Mouse (Mus musculus): ENCODE results near the gene Polr3c.
"Not testable (repeated sequence)": the region's sequence is repeated elsewhere in the genome, so short reads cannot be mapped to it uniquely, and the experiment has no call there.

Gene Polr3c

DNA sequence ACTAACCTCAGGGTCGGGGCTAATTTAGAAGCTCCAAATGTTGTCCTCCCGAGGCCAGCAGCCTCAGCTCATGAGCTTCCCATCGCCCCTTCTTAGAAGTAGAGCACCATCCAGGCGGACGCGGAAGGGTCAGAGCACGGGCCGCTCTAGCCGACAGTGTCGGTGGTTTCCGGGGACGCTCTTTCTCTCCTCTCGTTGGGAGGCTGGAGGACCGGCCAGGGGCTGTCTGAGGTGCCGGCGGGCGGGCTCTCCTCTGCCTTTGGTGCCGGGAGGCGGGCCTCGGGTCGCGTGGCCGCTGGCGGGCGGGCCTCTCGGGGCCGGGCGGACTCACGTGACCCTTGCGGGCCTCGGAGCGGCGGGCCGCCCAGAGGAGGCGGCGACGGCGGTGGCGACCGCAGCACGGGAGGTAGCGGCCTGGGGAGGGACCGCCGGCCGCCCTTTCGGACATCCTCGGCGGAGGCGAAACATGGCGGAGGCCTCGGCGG lies at the start of gene Polr3c, which contains the start of gene Rnf115:
TSS of gene Polr3c (minus strand) at position 286 of the 485 bp plus-strand sequence.
TSS of gene Rnf115 (plus strand) at position 322 of the 485 bp plus-strand sequence.
- peak; percentile 96 to 99 for DNase-seq

DNA sequence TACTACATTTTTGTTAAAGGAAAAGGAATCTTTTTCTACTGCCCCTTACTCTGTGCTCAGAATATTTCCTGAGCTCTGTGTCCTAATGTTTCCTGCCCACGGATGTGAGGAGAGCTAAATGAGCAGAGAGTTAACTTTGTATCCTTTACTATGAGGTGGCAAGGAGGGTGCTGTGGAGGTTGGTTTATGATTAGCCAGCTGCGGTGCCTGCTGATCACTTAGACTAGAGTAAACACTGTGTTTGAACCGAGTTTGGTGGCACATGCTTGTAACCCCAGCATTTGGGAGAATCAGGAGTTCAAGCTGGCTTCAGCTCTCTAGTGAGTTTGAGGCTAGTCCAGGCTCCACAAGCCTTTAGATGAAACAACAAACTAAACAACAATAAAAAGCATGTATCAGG lies 49.7 kb upstream of the Polr3c start:
- peak; percentile 66 to 76 for DNase-seq

DNA sequence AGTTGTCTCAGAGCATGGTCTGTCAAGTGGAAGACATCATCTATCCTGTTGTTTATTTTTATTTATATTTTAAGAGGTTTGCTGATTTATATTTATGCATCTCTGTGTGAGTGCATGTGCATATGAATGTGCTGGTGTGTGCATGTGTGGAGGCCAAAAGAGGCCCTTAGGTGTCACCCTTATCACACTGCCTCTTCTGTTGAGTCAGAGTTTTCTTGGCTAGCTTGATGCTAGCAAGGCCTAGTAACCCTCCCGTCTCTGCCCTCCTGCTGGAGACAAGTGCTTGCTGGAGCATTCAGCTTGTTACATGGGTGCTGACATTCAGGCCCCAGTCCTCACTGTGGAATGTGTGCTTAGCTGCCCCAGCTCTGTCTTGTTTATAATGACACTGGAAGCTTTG lies 45.5 kb upstream of the Polr3c start:
- no peak for DNase-seq

DNA sequence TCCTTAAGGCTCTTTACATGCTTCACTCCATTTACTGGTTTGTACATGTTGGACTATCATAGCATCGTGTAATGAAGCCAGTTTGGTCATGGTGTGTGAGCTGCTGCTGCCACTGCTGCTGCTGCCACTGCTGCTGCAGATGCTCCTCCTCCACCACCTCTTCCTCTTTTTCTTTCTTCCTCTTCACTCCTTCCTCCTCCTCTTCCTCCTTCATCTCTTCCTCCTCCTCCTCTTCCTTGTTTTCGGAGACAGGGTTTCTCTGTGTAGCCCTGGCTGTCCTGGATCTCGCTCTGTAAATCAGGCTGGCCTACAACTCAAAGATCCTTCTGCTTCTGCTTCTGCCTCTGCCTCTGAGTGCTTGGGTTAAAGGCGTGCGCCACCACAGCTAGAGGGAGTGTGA lies 42.5 kb upstream of the Polr3c start:
- DNase-seq = no peak

DNA sequence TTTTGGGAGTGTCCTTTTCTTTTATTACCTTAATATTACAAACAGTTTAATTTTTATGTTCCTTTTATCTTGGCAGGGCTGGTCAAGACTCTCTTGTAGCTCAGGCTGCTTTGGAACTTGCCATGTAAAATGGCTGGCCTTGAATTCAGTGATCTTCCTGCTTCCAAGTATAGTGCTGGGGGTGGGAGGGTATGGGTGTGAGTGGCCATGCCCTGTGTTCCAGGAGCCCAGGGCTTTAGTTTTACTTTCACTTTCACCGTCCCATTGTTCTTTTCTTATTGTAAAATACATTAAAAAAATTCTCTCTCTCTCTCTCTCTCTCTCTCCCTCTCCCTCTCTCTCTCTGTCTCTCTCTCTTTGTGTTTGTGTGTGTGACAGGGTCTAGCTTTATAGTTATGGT lies 37.1 kb upstream of the Polr3c start:
- no peak for DNase-seq

DNA sequence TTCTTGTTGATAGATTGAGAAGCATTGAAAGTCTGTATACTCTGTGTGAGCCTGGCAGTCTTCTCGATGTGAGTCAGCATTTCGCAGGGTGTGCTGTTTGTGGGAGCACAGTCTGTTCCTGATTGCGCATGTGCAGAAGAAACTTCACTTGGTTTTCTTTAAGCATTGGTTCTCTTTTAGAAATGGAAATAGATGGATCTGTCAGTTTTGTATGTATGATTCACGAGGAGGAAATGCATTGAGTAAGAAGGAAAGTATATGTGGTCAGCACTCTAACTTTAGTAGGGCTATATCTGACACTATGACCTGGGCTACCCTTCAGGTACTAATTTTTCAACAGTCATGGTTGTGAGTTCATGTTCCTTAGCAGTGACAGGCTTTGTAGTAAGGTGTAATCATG lies 32.3 kb upstream of the Polr3c start:
- no peak for DNase-seq

DNA sequence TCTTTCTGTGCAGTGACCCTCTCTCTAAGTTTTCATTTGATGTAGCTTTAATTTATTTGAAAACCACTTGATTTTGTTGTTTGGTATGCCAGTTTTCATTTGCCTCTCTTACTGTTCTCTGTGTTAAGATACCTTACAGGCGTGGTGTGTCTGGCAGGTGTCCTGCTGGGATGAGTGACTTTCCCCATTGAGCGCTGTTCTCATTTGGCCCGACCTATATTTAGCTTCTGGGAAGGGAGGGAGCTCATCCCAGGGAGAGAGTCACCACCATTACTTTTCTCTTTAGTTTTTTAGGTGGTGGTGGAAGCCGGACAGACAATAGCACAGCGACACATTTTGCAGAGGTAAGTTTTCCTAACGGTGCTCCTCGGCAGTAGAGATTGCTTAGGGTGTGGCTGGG lies 30.3 kb upstream of the Polr3c start:
- DNase-seq = no peak

DNA sequence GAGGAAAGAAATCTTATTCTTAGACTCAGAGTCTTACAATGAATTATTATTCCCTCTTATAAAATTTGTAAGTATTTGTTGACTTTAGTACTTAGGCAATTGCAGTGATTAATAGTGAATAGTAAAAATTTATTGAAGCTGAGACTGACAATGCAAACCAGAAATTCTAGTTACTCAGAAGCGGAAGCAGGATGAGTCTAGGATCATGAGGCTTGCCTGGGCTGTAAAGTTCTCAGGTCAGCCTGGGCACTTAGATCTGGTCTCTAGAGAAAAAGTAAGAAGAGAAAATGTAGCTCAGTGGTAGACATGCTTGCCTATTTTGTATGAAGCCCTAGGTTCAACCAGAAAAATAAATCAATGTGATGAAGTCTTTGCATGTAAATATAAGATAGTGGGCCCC lies 28.5 kb upstream of the Polr3c start:
- no peak for DNase-seq

DNA sequence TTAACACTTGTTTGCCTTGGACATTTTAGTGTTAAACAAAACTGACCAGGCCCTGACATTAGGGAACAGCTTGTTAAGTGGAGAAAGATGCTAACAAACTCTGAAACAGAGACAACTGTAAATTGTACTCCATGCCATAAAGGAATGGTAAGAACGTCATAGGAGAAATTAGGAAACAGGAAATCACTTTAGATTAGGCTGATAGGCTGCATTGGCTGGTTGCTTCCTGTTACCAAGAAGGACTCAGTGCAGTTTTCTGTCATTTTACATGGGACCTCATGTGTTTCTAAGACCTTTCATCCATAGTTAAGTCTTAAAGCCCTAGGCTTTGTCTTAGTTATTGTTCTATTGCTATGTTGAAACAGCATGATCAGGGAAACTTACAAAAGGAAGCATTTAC lies 19.4 kb upstream of the Polr3c start:
- no peak for DNase-seq

DNA sequence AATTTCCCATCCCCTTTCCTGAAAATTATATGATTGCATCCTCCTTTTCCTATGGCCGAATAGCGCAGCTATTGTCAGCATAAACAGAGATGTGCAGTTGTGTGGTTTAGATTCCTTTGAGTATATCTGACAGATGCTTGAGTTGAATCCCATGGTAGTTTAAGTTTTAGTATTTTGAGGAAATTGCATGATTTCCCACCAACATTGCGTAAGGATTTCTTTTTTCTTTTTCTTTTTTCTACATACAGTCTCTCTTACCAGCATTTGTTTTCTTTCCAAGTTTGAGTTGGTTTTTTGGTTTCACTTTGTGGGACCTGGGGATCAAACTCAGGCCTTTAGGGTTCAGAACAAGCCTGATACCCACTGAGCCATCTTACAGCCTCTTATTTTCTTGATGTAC lies 16.9 kb upstream of the Polr3c start:
- DNase-seq = no peak

DNA sequence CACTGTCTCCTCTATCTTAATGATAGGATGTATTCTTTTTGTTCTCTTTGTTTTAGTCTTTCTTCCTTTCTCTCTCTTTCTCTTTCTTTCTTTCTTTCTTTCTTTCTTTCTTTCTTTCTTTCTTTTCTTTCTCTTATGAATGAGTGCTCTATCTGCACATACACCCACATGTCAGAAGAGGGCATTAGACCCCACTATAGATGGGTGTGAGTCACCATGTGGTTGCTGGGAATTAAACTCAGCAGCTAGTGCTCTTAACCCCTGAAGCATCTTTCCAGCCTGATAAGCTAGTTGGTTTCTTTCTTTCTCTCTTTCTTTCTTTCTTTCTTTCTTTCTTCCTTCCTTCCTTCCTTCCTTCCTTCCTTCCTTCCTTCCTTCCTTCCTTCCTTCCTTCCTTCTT lies 12.9 kb upstream of the Polr3c start:
- DNase-seq = not testable (repeated sequence)

DNA sequence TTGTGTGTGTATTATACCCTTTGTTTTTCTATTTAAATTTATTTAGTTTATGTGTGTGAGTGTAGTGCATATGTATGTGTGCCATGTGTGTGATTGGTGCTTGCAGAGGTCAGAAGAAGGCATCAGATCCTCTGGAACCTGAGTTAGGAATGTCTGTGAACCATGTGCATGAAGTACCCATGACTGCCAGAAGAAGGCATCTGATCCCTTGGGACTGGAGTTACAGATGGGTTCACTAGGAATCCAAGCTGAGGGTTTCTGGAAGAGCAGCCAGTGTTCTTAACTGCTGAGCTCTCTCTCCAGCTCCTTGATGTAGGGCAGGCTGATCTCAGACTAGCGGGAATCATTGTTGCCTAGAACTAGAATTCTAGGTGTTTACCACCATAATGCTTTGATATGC lies 10.6 kb upstream of the Polr3c start:
- no peak for DNase-seq

DNA sequence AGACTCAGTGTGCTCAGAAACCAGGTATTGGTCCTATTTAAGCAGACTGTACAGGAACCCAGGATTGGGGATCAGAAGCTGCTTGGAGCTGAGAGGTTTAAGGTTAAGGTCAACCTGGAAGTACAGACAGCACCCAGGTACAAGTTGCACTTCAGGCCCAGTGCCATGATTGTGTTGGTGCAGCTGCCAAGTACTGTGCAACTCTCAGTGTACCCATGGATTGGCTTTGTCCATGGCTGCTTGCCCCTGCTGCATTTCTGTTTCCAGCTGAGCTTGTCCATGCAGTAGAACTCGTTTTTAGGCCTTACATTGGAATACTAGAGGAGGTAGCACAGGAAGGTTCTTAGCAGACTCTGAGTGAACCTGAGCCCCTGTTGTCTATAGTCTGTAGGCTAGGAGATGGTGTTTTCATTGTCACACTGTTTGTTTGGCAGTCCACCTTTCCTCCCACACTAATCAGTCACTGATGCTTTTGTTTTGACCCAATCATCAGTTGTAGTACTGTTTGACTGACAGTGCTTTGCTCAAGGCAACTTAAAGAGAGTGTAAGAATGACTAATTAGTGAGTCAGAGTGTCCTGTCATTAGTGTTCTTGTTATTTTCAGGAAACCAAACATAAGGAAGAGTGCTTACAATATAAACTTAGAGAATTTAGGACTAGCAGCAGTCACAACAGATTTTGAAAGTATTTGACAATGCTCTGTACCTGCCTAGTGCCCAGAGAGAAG lies 9.7 kb upstream of the Polr3c start:
- DNase-seq = peak in 1 of 2 experiments; percentile 59

DNA sequence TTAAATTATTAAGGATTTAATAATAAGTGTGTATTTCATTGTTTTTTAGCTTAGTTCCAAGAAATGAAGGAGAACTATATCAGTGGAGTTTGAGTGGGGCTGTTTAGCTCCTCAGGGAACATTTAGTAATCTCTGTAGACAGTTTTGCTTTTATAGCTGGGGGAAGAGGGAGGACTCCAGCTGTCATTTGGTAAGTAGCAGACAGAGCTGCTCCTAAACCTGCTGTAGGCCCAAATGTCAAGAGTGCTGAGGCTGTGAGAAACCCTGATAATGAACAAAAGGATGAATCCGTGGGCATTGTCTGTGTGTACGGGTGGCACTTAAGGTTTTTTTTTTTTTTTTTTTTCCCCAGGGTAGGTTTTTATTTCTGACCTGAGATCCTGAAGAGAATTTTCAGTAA lies 7.8 kb upstream of the Polr3c start:
- DNase-seq = no peak

DNA sequence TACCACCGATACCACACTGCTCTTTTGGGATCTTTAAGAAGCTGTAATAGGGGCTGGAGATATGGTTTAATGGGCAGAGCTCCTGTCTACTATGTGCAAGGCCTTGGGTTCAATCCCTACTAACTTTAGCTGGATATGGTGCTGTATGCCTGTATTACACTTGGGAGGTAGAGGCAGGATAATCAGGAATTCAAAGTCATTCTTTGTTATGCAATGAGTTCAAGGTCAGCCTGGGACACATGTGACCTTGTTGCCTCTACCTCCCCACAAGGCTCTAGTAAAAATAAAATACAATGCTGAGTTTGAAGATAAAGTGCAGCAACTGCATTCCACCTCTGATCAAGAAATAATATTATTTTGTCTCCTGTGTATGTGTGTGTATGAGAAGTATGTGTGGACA lies 6.6 kb upstream of the Polr3c start:
- no peak for DNase-seq

DNA sequence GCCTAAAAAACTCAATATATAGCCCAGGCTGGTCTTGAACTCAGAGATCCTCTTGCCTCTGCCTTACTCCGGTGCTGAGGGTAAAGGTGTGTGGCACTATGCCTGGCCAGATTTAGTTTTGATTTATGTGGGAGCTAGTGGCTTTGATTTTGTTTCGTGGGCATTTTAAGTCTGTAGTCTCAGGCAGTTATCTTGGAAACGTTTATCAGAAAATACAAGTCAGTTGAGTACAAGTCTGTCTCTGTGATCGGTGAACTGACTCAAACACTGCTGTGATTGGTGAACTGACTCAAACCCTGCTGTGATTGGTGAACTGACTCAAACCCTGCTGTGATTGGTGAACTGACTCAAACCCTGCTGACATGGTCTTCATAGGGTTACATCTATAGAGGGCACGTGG lies 3.4 kb upstream of the Polr3c start:
- no peak for DNase-seq

DNA sequence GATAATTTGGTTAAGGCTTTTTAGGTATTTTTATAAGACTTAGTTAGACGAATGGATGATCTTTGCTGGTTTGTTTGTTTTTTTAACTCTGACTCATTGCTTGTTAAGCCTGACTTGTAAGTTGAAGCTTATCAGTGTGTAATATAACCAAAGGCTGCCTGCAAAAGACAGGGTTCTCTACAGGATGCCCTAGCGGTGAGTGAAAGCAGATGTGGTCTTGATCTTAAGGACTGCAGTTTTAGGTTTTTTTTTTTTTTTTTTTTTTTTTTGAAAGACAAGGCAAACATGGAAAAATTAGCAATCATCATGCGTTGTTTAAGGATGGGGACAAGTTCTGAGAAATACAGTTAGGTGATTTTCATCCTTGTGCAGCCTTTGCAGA lies 2.0 kb upstream of the Polr3c start:
- no peak for DNase-seq

DNA sequence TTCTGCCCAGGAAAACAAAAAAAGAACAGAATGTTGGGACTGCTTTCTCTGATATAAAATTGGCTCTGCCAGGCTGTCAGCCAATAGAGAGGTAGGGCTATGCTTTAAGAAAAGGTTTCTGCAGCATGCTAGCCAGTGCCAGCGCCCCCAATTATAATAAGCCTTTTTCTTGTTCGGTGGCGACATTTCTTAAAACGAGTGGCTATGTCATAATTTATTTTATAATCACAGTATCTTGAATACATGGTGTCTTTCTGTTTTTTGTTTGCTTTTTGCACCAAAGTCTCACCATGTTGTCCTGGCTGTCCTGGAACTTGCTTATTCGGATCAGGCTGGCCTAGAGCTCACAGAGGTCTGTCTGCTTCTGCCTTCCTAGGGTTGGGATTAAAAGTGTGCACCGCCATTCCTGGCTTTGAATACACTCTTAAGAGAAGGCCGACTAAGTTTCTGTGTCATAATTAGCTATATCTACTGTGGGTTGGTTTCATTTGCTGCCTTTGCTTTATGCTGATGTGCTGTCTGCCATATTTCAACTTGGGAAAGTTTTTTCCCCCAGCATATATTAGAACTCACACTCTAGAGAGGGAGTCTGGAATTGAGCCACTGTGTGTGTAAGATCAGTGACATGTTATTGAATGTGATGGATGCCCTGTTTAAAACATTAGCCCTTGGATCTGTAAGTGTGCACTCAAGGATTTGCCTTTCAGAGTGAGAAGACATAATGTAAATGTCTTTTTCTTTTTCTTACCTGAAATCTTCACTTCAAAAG lies 1.4 kb upstream of the Polr3c start:
- no peak for DNase-seq

DNA sequence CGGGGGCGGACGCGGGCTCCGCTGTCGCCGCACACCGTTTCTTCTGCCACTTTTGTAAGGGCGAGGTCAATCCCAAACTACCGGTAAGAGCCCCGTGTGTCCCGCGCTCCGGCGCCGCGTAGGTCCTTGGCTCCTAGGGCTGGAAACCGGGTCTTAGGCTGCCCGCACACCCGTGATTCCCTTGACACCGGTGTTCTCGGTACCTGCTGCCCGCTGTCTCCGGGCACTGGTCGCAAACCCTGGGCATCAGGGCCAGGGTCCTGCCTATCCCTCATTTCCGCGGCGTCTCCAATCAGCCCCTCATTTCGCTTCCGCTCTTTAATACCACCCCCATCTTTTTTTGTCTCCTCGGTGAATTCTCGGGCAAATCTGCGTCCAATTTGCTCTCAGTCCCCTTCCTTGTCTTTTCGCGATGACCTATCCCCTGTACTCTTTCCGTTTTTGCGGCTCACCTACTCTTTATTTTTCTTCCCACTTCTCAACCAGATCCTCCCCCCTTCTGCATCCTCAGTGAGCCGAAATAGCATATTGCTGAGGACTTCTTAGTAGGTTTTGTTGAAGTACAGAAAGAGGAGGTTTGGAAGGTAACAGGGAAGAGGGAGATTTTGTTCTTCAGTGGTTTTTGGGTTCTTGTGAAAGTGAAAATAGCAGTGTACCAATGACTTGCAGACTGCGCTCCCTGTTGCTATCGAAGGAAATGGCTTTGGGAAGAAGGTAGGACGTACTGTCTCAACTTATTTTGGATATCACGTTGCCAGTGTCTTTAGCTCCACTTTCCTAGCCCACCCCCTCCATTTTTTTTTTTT lies 603 bp upstream of the Polr3c start:
- no peak for DNase-seq

DNA sequence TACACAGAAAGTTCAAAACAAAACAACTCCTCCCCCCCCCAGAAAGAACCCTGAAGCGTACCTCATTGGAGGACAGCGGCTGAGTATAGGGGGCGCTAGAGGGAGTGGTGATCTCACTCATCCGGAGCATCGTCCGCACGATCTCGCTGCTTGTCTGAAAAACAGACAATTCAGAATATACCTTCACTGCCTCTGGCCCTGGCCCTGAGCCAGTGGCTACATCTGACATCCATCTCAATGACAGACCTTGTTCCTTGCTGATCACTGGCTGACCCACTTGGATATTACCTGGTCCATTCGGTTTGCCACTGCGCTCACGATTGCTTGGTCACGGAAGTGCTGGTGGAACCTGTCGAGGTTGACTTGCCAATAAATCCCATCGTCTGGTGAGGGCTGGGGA lies 8.3 kb downstream of the Polr3c start:
- DNase-seq = peak; percentile 66 to 73

DNA sequence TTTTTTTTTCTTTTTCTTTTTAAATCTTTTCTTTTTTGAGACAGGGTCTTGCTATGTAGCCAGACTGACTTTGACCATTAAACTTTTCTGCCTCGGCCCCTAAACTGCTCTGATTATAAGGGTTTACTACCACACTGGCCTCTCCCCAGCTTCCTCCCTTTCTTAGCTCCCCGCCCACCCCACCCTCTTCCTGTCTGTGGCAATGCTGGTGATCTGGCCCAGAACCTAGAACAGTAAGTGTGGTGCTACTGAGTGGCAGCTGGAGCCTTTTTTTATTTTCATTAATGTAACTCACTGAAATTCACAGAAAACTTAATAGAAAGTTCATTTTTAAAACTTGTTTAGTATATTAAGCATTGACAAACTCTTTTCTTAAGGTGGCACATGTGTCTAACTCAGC lies 11.6 kb downstream of the Polr3c start:
- no peak for DNase-seq

DNA sequence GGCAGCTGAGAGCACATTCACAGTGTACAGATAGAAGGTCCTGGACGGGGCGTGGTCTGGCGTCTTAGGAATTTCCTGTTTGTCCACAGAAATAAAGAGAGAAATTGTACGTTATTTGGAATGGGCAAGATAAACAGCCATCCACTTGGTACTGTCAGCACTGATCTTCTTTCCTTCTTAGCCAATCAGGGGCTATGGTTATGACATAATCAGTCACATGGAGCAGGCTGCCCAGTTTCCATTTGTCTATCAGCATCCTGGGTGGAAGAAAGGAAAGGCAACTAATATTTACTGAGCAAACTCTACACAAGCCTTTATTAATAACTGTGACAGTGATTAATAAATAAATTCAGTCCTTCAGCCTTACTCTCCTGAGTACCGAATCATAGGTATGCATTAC lies 13.1 kb downstream of the Polr3c start:
- DNase-seq = no peak

DNA sequence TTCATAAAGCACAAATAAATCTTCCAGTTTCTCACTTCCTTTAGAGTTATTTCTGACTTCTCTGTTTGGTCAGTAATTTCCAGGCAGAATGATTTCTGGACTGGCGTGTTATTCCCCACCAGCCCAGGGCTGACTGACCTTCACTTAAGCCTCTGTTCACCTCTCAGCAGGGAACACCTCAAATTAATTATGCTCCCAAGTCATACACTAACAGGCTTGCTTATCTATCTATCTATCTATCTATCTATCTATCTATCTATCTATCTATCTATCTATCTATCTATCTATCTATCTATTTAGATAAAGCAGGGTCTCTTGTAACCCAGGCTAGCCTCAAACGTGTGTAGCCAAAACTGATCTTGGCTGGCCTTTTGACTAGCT lies 18.8 kb downstream of the Polr3c start:
- DNase-seq = no peak

Data from kidney, postnatal 25 days (tissue).